Mouse (Mus musculus) lung, postnatal 0 days (tissue): ENCODE results near the gene Spatc1l.

Experiments
- CTCF ChIP-seq: IDR thresholded peaks from 2 replicates; pipeline ENCODE4 v1.5.1; 2016; ENCODE audit warnings: antibody characterized with exemption, mild to moderate bottlenecking
- EP300 ChIP-seq: IDR thresholded peaks from 2 replicates; pipeline ENCODE4 v1.6.1; 2016; ENCODE audit warnings: antibody characterized with exemption, mild to moderate bottlenecking, control low read depth

- TF ChIP-seq CTCF = no peak
- TF ChIP-seq EP300 = no peak
These were observed 10.5 kb upstream of the Spatc1l start for GRCm38 (mm10) chr10:76551556-76551955.
